Comparison of ENCODE assay signal across 7 mouse cellular contexts in the genomic region with DNA sequence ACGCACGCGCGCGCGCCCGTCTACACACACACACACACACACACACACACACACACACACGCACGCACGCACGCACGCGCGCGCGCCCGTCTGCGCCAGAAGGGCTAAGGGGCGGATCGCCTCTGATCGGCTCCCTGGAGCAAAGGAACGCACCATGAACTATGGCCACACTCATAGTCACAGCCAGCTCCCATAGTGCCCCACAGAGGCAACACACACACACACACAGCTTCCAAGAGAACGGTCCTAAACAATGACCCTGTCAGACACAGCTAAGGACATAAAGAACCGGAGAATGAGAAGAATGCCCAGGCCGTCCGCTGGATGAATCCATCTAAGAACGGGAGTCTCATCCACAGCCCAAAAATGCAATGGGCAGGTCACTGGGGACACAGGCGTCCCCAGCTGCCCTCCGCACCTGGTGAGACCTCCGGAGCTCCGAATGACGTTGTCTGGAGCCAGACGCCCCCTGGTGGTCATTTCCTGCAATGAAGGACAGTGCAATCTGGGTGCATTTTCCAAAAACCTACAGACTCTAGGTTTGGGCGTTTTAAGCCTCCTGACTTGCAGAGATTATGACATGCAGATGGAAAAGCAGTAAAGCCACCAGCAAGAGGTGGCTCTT. TPM values are rescaled to one million over a fixed set of nuclear protein-coding genes. Genes with fewer than 3 reads are reported as not detected.
DNase-seq lines count a peak whose midpoint lies in the region; ATAC-seq and TF ChIP-seq lines count a peak whose summit lies in the region.

No protein-coding gene starts in this region.

- H3K4me2 ChIP-seq in hindbrain, embryonic 15.5 days, result peak overlapping the region; percentile 44
- H3K4me2 ChIP-seq in midbrain, embryonic 12.5 days (replicated peaks), result peak overlapping the region; percentile 3; the same call in 1 of the 2 replicates

- TF ChIP-seq CTCF in gastrocnemius, adult 2 months (IDR thresholded peaks at IDR 0.05), result peak; percentile 99

- H3K9me3 ChIP-seq in hindbrain, embryonic 15.5 days, result no peaks in the 10 kb centered on the region
- H3K9me3 ChIP-seq in midbrain, embryonic 12.5 days, result no peaks in the 10 kb centered on the region

- WGBS in hindbrain, embryonic 15.5 days, result 50% methylated on average over 34 of the region's 34 CpGs
- WGBS in midbrain, embryonic 12.5 days, result 53% methylated on average over 32 of the region's 34 CpGs

- 0 out of 2 replicates have a peak overlapping the region, but pooled peaks have one; percentile 34 for H3K9ac ChIP-seq in hindbrain, embryonic 15.5 days
- no peak overlapping the region for H3K9ac ChIP-seq in midbrain, embryonic 12.5 days (replicated peaks)

- H3K27me3 ChIP-seq in hindbrain, embryonic 15.5 days, result no peaks in the 10 kb centered on the region
- H3K27me3 ChIP-seq in midbrain, embryonic 12.5 days, result no peaks in the 10 kb centered on the region

- peak overlapping the region; percentile 73 for H3K27ac ChIP-seq in gastrocnemius, adult 2 months
- no peak overlapping the region for H3K27ac ChIP-seq in hindbrain, embryonic 15.5 days (replicated peaks)
- no peak overlapping the region for H3K27ac ChIP-seq in midbrain, embryonic 12.5 days (replicated peaks)

- intact Hi-C loops in gastrocnemius, adult 2 months (cut with DNase I), result loop anchor here (1.0 to 2.0 kb wide), 2 partner anchors 24 to 171 kb away; no protein-coding TSS in a partner anchor
- intact Hi-C loops in left cerebral cortex, postnatal 4 days (cut with DNase I), result loop anchor here (2.0 kb wide), 1 partner anchor 23 kb away; no protein-coding TSS in a partner anchor

- DNase-seq in ZHBTc4 (ENCODE audit: low read depth, low spot score), result peak; percentile 83
- DNase-seq in cerebellum, postnatal 10 days, result peak; percentile 92 to 96
- peak; percentile 88 for DNase-seq in gastrocnemius, adult 2 months
- DNase-seq in left cerebral cortex, postnatal 4 days, result peak; percentile 88
- peak; percentile 60 for DNase-seq in spleen, adult 12 weeks (ENCODE audit: low spot score)

- peak overlapping the region; percentile 38 for H3K4me3 ChIP-seq in gastrocnemius, adult 2 months
- H3K4me3 ChIP-seq in hindbrain, embryonic 15.5 days, result peak overlapping the region; percentile 9; the same call in 1 of the 2 replicates
- H3K4me3 ChIP-seq in midbrain, embryonic 12.5 days, result no peak overlapping the region

- peaks cover 24% of the 10 kb centered on the region for H3K4me1 ChIP-seq in hindbrain, embryonic 15.5 days (replicated peaks)
- H3K4me1 ChIP-seq in midbrain, embryonic 12.5 days, result peaks cover 24% of the 10 kb centered on the region

- peak; percentile 63 for ATAC-seq in hindbrain, embryonic 15.5 days (ENCODE audit: low FRiP score, low read depth)
- peak; percentile 59; the same call in 1 of the 2 replicates for ATAC-seq in midbrain, embryonic 12.5 days (ENCODE audit: low FRiP score, low read depth)

- H3K36me3 ChIP-seq in hindbrain, embryonic 15.5 days, result peaks cover 36% of the 10 kb centered on the region
- peaks cover 51% of the 10 kb centered on the region for H3K36me3 ChIP-seq in midbrain, embryonic 12.5 days

RNA-seq across cellular contexts. Expression of a gene that starts 25.3 kb away (rescaled TPM):
- not detected for total RNA-seq in gastrocnemius, adult 2 months (2021)
- 8.0 and 8.7 TPM in 2 replicates for polyA plus RNA-seq in hindbrain, embryonic 15.5 days (2015; fragmentation: Nextera tagmentation; extraction: Ambion mirVana)
- total RNA-seq in left cerebral cortex, postnatal 4 days (2021), result 10 to 100 TPM in 1 of 2 experiments, 1 to 10 TPM in 1; 8.1 to 11.4 TPM
- polyA plus RNA-seq in midbrain, embryonic 12.5 days (2016; fragmentation: Nextera tagmentation; extraction: Ambion mirVana), result 4.5 and 8.3 TPM in 2 replicates

RNA-seq across cellular contexts. Expression of a gene that starts 26.6 kb away (rescaled TPM):
- total RNA-seq in gastrocnemius, adult 2 months (2021), result 1 to 10 TPM; 5.2 to 8.6 TPM
- 23.3 and 24.9 TPM in 2 replicates for polyA plus RNA-seq in hindbrain, embryonic 15.5 days (2015; fragmentation: Nextera tagmentation; extraction: Ambion mirVana)
- total RNA-seq in left cerebral cortex, postnatal 4 days (2021), result 10 to 100 TPM; 22.9 to 23.3 TPM
- polyA plus RNA-seq in midbrain, embryonic 12.5 days (2016; fragmentation: Nextera tagmentation; extraction: Ambion mirVana), result 55.3 and 55.7 TPM in 2 replicates

RNA-seq across cellular contexts. Expression of a gene that starts 39.2 kb away (rescaled TPM):
- 100 to 1,000 TPM; 187 to 222 TPM for total RNA-seq in gastrocnemius, adult 2 months (2021)
- polyA plus RNA-seq in hindbrain, embryonic 15.5 days (2015; fragmentation: Nextera tagmentation; extraction: Ambion mirVana), result 245 and 260 TPM in 2 replicates
- total RNA-seq in left cerebral cortex, postnatal 4 days (2021), result 100 to 1,000 TPM; 105 to 120 TPM
- 268 TPM in 2 replicates for polyA plus RNA-seq in midbrain, embryonic 12.5 days (2016; fragmentation: Nextera tagmentation; extraction: Ambion mirVana)

RNA-seq across cellular contexts. Expression of a gene that starts 46.8 kb away (rescaled TPM):
- total RNA-seq in gastrocnemius, adult 2 months (2021), result 10 to 100 TPM; 14.0 to 15.9 TPM
- polyA plus RNA-seq in hindbrain, embryonic 15.5 days (2015; fragmentation: Nextera tagmentation; extraction: Ambion mirVana), result 45.6 and 48.4 TPM in 2 replicates
- 10 to 100 TPM; 25.1 to 26.4 TPM for total RNA-seq in left cerebral cortex, postnatal 4 days (2021)
- 61.0 and 63.6 TPM in 2 replicates for polyA plus RNA-seq in midbrain, embryonic 12.5 days (2016; fragmentation: Nextera tagmentation; extraction: Ambion mirVana)

RNA-seq across cellular contexts. Expression of a gene that starts 59.9 kb away (rescaled TPM):
- 1 to 10 TPM; 7.7 to 9.1 TPM for total RNA-seq in gastrocnemius, adult 2 months (2021)
- polyA plus RNA-seq in hindbrain, embryonic 15.5 days (2015; fragmentation: Nextera tagmentation; extraction: Ambion mirVana), result 23.4 and 24.6 TPM in 2 replicates
- total RNA-seq in left cerebral cortex, postnatal 4 days (2021), result 10 to 100 TPM; 19.7 to 23.5 TPM
- polyA plus RNA-seq in midbrain, embryonic 12.5 days (2016; fragmentation: Nextera tagmentation; extraction: Ambion mirVana), result 24.3 and 25.1 TPM in 2 replicates

Comparison
In these comparisons a context has a peak if more than half of its experiments do, and no peak if none do; other contexts are left out.
1. RNA of a gene that starts 25.3 kb away (total RNA-seq): 8.1 to 11.4 TPM in left cerebral cortex, postnatal 4 days; not detected in gastrocnemius, adult 2 months; every median in the first group is over 4 times any median in the second.
2. Peak in every context shown above with its lines, with median percentiles within 50 percentile points of each other: DNase-seq.